Mouse (Mus musculus) lung, adult 18-20 months (tissue): ENCODE measurements around the gene Gm3371.
"Not testable (repeated sequence)": the region's sequence is repeated elsewhere in the genome, so short reads cannot be mapped to it uniquely, and the experiment has no call there.

Experiments
- DNase-seq, 2 experiments: peaks; one replicate each; pipeline ENCODE4 v3.0.0; 2022; ENCODE audit warnings: mixed read lengths in 2 of 2

Gm3371 gene

GRCm38 (mm10) chr14:44410588-44410987 is at the start of gene Gm3371:
TSS of gene Gm3371 (minus strand) at chr14:44410688.
- DNase-seq: not testable (repeated sequence)

GRCm38 (mm10) chr14:44433335-44433734 is 22.8 kb upstream of the Gm3371 start, which contains the start of gene Gm8232:
TSS of gene Gm8232 (plus strand) at chr14:44433635.
- not testable (repeated sequence) for DNase-seq

- not testable (repeated sequence) for DNase-seq
Observed at GRCm38 (mm10) chr14:44384233-44384632, 26.3 kb downstream of the Gm3371 start.

- DNase-seq: not testable (repeated sequence)
Observed at GRCm38 (mm10) chr14:44365057-44365456, 45.4 kb downstream of the Gm3371 start, which contains the start of gene Gm8229. TSS of gene Gm8229 (plus strand) at chr14:44365357.

GRCm38 (mm10) chr14:44362301-44362700 is 48.2 kb downstream of the Gm3371 start:
- DNase-seq: not testable (repeated sequence)

- DNase-seq: not testable (repeated sequence)
Observed at GRCm38 (mm10) chr14:44361416-44361815, 49.1 kb downstream of the Gm3371 start.
